Mouse (Mus musculus) heart, adult 11 months (tissue): ENCODE measurements around the gene H2-D1.

ENCODE experiments used
- DNase-seq: peaks from one replicate; pipeline ENCODE4 v3.0.0; 2022

The H2-D1 gene

DNA sequence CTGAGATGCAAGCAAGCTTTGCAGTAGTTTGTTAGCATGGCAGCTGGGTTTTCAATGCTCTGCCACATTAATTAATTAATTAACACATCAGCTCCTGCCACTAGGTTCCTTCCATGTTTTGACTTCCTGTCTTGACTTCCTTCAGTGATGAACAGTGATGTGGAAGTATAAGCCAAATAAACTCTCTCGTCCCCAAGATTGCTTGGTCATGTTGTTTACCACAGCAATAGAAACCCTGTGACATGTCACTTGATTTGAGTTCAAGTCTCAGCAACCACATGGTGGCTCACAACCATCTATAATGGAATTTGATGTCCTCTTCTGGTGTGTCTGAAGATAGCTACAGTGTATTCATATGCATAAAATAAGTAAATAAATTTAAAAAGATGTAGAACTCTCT, 5.2 kb upstream of the H2-D1 start:
- peak; percentile 90 for DNase-seq

DNA sequence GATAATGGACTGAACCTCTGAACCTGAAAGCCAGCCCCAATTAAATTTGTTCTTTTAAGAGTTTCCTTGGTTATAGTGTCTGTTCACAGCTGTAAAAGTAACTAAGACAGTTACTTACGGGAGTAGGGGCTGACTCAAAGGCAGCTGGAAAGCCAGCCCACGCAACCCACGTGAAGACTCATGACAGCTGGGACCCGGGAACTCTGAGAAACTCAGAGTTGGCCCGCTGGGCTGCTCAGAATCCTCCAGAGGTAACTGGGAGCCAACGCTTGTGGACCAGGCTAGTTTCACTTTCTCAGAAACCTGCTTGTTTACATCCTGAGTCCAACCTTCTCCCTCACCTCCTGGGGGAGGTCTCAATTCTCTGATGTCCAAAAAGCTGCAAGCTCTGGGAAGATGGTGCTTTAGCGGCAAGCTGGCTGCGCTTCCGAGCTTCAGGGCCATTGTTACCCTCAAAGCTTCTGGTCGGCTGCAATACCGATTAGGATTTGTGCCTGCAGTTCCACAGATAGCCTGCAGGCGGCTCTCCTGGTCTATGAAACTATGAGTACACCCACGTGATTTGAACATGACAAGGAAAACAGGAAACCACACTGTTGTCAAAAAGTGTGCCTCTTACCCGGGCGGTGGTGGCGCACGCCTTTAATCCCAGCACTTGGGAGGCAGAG, 4.6 kb upstream of the H2-D1 start:
- peak; percentile 100 for DNase-seq

DNA sequence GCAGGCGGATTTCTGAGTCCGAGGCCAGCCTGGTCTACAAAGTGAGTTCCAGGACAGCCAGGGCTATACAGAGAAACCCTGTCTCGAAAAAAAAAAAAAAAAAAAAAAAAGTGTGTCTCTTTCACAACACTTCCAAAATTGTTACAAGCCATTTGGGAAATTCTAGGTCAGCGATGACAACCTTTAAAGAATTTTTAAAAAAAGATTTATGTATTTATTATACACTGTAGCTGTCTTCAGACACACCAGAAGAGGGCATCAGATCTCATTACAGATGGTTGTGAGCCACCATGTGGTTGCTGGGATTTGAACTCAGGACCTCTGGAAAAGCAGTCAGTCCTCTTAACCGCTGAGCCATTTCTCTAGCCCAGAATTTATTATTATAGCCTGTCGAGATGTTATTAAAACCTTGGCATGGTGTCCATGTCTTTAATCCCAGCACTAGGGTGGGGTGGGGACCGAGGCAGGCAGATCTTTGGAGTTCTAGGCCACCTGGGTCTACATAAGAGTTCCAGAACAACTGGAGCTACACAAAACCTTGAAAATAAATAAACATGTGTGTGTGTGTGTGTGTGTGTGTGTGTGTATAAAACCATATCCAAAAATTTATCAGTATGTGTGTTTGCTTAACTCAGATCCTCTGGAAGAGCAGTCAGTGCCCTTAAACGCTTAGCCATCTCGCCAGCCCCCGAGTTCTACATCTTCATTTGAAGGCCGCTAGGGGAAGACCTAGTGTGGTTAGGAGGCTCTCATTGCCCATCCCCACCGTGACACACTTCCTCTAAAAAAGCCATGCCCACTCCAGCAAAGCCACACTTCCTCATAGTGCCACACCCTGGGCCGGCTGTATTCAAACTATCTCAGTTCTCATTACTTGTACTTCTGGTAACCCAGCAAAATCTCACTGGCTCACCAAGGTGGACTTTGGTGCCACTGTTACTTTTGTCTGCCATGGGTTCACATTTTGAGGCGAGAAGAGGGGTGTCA, 3.7 kb upstream of the H2-D1 start:
- peak; percentile 99 for DNase-seq

DNA sequence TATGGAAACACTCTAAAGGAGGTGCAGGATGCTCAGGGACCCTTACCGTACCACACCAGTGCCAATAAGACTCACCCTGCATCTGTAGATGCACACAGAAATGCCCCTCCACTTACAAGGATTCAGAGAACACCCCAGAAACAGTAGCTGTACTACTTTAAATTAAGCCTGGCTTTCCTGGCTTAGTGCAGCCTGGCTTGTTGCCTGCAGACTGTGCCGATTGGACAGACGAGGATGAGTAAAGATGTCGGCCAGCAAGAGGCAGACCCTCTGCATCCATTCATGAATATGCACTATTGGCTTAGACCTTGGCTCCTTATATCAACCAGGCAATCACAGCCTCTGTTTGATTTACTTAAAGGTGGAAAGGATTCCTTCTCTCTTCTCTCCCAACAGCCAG, 2.9 kb upstream of the H2-D1 start:
- peak; percentile 94 for DNase-seq

DNA sequence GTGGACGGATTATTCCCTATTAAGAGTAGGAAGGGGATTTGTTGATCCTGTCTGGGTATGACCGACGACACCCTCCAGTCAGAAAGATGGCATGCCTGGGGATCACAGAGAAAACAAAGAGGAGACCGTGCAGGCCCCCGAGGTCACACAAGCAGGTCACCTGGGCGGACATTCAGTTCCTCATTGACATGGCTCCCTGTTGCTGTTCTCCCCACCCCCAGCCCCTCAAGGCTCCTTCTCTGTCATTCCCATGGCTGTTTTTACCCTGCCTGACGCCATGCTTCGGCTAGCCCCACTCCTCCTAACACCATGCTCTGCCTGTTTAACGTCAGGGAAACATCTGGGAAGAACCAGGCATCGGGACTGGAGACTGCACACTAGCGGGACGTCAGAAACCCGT, 879 bp upstream of the H2-D1 start:
- DNase-seq: peak; percentile 91

DNA sequence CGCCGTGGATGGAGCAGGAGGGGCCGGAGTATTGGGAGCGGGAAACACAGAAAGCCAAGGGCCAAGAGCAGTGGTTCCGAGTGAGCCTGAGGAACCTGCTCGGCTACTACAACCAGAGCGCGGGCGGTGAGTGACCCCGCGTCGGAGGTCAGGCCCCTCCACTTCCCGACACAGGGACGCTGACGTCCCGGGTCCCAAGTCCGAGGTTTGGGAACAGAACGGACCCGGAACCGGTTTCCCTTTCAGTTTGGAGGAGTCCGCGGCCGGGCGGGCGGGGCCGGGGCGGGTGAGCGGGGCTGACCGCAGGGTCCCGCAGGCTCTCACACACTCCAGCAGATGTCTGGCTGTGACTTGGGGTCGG, 973 bp downstream of the H2-D1 start:
- peak; percentile 94 for DNase-seq

DNA sequence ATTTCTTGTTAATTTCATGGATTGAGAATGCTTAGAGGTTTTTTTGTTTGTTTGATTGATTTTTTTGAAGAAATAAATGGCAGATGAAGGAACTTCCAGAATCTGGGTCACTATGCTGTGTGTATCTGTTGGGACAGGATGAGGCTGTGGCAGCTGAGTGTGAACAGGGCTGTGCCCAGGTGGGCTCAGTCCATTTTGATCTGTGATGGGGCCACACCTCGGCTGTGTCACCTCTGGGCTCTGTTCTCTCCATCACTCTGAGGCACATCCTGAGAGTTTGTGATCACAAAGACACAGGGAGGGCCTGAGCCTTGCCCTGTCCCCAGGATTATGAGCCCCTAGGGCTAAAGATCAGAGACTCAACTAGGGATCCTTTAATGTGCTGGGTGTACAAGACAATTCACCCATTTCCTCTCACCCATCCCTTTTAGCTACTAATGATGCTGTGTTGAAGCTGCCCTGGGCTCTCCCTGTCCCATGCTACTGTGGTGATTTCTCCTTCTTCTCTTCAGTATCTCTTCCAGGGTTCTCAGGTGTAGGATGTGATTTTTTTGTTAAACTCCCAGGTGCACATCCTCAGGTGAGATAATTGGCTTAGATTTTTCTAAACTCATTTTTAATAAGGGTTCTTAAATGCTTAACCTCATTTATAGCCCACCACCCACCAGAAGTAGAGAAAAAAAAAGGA, 5.0 kb downstream of the H2-D1 start:
- DNase-seq: peak; percentile 87

DNA sequence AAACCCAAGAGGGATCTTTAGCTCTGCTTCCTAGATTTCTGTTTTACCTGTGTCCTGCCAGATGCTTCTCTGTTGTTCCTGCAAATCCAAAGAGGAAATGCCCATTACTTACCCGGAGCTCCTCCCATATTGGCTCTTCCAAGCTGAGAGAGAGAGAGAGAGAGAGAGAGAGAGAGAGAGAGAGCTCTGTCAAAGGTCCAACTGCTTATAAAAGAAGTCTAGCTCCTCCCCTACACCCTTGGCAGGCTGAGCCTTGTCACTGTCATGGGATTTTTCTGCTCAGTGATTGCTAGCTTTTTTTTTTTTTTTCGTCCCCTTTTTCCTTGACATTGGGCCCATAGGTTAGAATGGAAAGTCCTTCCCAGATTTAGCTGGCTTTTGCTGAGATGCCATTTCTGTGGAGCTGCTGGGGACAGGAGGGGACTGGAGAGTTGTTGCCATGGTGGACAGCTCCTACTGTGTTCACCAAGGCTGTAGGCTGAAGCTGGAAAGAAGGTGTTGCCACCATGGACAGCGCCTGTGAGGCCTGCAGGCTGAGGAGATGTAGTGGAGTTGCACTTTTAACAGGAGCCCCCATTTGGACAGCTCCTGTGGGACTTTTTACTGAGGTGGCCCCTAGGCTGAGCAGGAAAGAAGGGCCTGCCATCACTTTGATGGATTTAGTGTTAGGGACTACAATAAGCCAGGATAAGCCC, 7.3 kb downstream of the H2-D1 start:
- peak; percentile 89 for DNase-seq

DNA sequence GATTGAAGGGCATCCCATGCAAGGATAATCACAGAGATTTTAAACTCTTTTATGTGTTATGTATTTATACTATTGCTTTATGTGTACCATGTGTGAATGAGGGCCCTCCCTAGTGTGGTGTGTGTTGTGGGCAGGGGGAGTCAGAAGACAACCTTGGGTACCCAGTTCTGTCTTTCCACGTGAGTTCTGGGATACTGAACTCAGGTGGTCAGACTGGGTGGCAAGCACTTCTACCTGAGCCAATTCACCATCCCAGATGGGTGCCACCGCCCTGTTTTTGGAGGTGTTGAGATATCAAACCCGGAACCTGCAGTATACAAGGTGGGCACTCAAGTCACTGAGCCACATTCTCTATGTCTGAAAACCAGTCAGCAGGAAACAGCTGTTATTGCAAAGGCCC, 9.7 kb downstream of the H2-D1 start:
- peak; percentile 86 for DNase-seq

DNA sequence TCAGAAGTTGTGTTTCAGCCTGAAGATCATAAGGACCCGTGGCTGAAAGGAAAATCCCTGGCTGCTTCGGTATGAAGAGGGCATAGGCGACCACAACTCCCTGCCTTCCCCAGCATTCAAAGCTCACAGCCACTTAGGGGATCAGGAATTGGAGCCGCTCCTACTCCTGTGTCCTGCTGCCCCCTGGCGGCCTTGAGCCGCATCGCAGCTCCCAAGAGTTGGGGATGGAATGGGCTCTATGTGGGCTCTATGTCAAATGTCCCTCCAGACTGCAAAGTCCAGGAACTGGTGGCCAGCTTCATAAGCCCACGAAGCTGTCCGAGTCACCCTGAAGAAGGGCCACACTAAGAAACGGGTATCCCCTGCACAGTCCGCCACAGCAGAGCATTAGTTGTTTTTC, 12.2 kb downstream of the H2-D1 start:
- peak; percentile 98 for DNase-seq

DNA sequence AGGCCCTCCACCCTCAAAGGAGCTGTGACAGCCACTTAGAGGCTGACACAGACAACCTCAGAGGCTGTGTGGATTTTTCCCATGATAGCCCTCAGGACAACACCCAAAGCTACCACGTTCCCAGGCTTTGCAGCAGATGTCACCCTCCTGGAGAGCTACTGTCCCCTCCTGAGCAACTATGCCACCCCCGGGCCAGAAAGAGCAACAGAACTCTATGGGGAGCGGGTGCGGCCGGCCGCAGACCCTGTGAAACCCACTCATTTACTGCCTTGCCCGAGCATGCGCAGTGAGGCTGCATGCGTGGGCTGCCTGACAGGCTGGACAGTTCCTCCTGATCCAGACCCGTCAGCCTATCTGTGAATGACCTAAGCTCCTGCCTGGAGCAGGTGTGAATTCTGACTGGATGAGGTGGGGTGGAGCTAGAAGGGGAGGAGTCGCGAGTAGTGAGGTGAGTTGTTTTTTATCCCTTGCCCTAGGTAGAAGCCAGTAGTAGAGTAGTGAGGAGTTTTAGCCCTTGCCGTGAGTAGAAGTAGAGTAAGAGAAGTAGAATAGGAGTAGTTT, 13.9 kb downstream of the H2-D1 start:
- DNase-seq: peak; percentile 88

DNA sequence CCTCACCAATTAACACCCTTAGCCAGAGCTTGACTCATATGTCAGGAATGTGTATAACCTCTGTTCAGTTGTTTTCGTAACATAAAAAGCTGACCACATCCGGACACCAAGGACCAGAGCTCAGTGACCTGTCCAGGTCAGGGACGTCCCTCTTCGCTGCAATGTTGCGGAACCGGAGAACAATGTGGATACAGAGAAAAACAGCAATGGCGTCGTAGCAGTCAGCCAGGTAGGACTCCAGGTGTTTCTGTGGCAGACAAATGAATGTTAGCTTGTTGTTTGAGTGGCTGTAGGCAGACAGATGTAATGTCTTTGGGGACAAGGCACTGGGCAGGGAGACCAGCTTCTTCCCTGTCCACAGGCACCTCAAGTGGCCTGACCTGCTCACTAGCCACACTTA, 15.5 kb downstream of the H2-D1 start:
- DNase-seq: peak; percentile 84

DNA sequence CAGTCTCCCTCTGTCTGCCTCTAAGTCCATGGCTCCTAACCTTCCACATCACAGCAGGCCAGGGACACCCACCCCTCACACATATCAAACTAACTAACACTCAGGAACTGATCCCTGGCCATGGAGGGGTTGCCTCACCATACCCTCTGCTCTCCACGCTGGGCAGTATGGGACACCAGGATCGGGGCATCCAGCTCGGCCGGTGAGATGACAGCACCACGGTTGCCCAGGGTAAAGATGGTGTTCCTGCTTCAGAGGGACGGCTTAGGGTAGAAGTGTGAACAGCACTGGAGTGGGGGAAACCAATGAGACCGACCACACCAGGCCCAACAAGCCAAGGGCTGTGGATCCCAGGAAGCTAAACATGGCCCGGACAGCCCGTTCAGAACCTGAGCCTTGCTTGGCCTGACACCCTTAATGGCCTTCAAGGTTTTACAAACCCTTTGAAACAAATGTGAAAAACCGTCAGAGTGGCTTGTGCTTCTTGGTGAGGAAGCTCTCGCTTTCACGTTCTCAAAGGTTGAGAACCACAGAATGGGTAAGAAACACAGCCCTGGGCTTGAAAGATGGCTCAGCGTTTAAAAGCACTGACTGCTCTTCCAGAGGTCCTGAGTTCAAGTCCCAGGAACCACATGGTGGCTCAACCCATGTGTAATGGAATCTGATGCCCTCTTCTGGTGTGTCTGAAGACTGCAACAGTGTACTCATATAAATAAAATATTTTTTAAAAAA, 16.6 kb downstream of the H2-D1 start:
- peak; percentile 89 for DNase-seq

DNA sequence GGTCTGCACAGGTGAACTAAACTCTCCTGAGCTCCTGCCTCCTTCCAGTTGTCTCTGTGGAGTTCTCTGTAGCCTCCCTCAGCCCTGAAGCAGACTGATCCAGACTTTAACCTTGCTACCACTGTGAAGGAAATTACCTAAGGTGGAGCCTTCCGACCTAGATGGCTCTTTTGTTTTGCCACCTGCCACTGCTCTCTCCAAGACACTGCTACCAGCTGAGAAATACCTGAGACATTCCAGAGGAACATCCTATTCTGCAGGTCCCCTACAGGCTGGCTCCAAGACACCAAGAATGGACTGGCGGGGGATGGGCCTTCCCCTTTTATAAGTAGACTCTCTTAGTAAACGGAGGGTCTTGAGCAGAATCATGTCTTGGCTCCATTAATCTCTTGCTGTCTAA, 17.7 kb downstream of the H2-D1 start:
- no peak for DNase-seq

DNA sequence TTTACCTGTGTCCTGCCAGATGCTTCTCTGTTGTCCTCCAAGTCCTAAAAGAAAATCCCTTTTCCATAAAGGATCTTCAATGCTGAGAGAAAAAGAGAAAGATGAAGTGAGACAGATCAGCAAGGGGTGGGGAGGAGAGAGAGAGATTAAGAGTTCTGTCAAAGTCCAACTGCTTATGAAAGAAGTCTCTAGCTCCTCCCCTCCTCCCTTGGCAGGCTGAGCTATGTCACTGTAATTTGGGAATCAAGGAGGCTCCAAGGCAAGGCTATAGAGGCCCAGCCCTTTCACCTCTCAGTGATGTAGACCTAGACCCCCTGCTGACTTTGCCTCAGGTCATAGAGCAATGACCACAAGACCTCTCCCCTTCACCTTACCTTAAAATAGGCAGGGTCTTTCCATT, 22.9 kb downstream of the H2-D1 start:
- DNase-seq: peak; percentile 79

DNA sequence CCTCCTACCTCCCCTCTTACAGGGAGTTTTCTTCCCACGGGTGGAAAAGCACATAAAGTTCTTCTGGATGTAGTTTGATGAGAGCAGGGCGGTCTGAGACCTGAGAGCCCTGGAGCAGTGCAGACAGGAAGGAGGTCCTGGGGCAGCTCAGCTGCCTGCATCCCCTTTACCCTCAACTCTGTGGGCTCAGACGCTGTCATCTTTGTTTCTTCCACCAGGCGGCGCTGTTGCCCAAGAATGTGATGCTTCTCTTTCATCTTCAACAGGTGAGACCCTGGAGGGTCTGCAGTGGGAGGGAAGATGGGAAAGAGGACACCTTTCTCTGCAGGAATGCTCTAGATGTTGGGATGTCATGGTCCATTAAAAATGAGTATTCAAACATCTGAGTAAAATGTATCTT, 33.3 kb downstream of the H2-D1 start:
- peak; percentile 94 for DNase-seq

DNA sequence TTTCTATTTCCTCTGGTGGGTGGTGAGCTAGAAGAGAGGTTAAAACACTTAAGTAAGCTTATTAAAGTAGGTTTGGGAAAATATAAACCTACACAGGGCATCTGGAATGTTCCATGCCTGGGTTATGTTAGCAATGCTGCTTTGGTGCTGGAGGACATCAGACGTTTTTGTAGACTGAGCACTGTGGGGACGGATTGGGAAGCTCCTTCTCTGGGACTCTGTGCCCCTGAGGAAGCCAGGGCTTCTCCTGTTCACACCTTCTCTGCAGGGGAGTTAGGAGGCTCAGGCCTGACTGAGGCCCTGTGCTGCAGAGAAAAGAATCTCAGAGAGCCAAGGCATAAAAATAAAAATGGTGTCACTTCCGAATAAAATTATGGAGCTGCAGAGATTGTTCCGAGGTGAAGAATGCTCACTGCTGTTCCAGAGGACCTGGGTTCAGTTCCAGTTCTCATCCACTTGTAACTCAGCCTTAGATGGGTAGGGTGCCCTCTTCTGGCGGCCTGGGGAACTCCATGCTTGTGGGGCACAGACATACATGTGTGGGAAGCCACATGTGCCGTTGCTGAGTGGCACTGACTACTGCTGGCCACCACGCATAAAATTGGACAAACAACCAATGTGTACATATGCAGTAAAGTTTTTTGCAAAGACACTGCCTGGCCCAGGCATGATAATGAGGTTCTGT, 37.9 kb downstream of the H2-D1 start:
- peak; percentile 75 for DNase-seq

DNA sequence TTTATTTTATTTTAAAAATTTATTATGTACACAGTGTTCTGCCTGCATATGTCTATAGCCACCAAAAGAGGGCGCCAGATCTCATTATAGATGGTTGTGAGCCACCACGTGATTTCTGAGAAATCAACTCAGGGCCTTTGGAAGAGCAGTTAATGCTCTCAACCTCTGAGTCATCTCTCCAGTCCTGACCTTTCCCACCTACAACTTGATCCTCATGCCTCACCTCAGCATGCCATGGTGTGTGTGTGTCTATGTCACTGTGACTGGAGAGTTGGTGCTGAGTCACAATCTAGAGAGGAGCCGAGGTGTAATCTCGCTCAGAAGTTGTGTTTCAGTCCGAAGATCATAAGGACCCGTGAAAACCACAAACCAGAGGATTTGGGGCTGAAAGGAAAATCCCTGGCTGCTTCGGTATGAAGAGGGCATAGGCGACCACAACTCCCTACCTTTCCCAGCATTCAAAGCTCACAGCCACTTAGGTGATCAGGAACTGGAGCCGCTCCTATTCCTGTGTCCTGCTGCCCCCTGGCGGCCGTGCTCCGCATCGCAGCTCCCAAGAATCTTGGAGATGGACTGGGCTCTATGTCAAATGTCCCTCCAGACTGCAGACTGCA, 39.2 kb downstream of the H2-D1 start:
- peak; percentile 98 for DNase-seq

DNA sequence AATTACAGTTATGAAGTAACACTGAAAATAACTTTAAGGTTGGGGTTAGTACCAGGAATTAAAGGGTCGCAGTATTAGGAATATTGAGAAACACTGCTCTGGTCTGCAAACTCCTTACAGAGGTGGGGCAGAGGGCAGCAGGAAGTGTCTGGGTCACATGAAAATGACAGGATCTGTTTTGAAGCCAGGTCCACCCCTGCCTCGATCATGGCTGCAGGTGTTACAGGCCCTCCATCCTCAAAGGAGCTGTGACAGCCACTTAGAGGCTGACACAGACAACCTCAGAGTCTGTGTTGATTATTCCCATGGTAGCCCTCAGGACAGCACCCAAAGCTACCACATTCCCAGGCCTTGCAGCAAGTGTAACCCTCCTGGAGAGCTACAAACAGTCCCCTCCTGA, 40.7 kb downstream of the H2-D1 start:
- DNase-seq: peak; percentile 64

DNA sequence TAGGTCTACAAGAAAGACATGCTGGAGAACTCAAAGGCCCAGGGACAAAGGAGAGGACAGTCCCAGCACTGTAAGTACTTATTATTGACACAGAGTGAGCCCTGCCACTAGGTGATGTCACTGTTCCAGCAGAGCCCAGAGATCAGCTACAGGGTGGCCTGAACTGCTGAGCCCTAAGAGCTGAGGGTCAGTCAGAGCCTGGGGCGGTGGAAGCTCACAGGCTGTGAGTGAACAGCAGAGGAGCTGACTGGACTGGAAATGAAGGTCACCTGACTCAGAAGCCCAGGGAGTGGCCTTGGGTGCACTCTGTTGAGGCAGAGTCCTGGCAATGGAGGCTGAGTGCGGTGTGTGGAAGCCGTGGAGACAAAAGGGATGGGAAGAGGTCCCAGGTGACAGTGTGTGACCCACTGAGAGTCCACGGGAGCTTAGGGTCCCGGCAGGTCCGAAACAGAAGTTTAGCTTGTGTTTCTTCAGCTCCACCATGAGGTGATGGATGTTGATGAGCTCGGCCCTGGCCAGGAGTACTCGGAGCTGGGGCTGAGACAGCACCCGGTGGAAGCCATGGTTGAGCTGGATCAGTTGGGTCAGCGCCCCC, 41.3 kb downstream of the H2-D1 start:
- peak; percentile 66 for DNase-seq
